Mouse (Mus musculus) myocyte (in vitro differentiated cells): ENCODE measurements around the gene Letmd1. TPM values are rescaled to one million over a fixed set of nuclear protein-coding genes. Genes with fewer than 3 reads are reported as not detected.

Source experiments
- H3K27me3 ChIP-seq: one replicate; pipeline ENCODE4 v1.6.1; 2011; ENCODE audit not compliant: control insufficient read depth, insufficient read depth, insufficient read length
- H3K36me3 ChIP-seq: one replicate; pipeline ENCODE4 v1.6.1; 2011; ENCODE audit not compliant: control insufficient read depth, insufficient read depth
- H3K4me2 ChIP-seq: one replicate; pipeline ENCODE4 v1.6.1; 2011; ENCODE audit warnings: low read depth, control low read depth
- H3K4me3 ChIP-seq: one replicate; pipeline ENCODE4 v1.5.1; 2011; ENCODE audit warnings: mild to moderate bottlenecking, control low read depth, moderate library complexity
- H3K79me2 ChIP-seq: one replicate; pipeline ENCODE4 v1.6.1; 2011; ENCODE audit not compliant: control insufficient read depth, insufficient read depth
- H3ac ChIP-seq: one replicate; pipeline ENCODE4 v1.6.1; 2011; ENCODE audit not compliant: control insufficient read depth, insufficient read length
- CEBPB ChIP-seq: IDR thresholded peaks from 2 replicates; pipeline ENCODE4 v1.6.1; 2011; ENCODE audit warnings: mild to moderate bottlenecking, moderate library complexity; ENCODE audit not compliant: poor library complexity, insufficient read depth, severe bottlenecking
- E2F4 ChIP-seq: IDR thresholded peaks from one replicate; pipeline ENCODE4 v1.6.1; 2011; ENCODE audit warnings: mild to moderate bottlenecking, control low read depth, moderate library complexity; ENCODE audit not compliant: insufficient read depth
- MAX ChIP-seq: IDR thresholded peaks from one replicate; pipeline ENCODE4 v1.6.1; 2011; ENCODE audit warnings: low read depth, mild to moderate bottlenecking, control low read depth
- MYOD1 ChIP-seq, 3 experiments: IDR thresholded peaks; one replicate each; pipeline ENCODE4 v1.6.1; 2011; ENCODE audit warnings: control low read depth in 2 of 3, low read depth in 2 of 3, mild to moderate bottlenecking in 2 of 3, moderate library complexity in 1 of 3; ENCODE audit not compliant: insufficient read length in 2 of 3, control insufficient read depth in 1 of 3
- MYOG ChIP-seq, 3 experiments: IDR thresholded peaks; one replicate each; pipeline ENCODE4 v1.6.1; 2011; ENCODE audit warnings: control low read depth in 2 of 3, low read depth in 2 of 3, mild to moderate bottlenecking in 2 of 3; ENCODE audit not compliant: insufficient read length in 2 of 3, control insufficient read depth in 1 of 3, insufficient read depth in 1 of 3
- POLR2A ChIP-seq: IDR thresholded peaks from one replicate; pipeline ENCODE4 v1.6.1; 2011; ENCODE audit warnings: low read depth, mild to moderate bottlenecking, control low read depth, moderate library complexity; ENCODE audit not compliant: insufficient read length
- POLR2AphosphoS2 ChIP-seq: IDR thresholded peaks from one replicate; pipeline ENCODE4 v1.6.1; 2011; ENCODE audit warnings: low read depth, control low read depth; ENCODE audit not compliant: insufficient read length
- REST ChIP-seq: IDR thresholded peaks from one replicate; pipeline ENCODE4 v1.6.1; 2011; ENCODE audit warnings: mild to moderate bottlenecking, control low read depth, moderate library complexity; ENCODE audit not compliant: insufficient read depth, insufficient read length
- SRF ChIP-seq: IDR thresholded peaks from one replicate; pipeline ENCODE4 v1.6.1; 2011; ENCODE audit warnings: low read depth; ENCODE audit not compliant: control insufficient read depth, insufficient read length
- TCF12 ChIP-seq: IDR thresholded peaks from one replicate; pipeline ENCODE4 v1.6.1; 2011; ENCODE audit warnings: mild to moderate bottlenecking, control low read depth; ENCODE audit not compliant: poor library complexity, insufficient read depth, severe bottlenecking
- TCF3 ChIP-seq: IDR thresholded peaks from one replicate; pipeline ENCODE4 v1.6.1; 2011; ENCODE audit warnings: low read depth, control low read depth; ENCODE audit not compliant: insufficient read length
- USF1 ChIP-seq: IDR thresholded peaks from one replicate; pipeline ENCODE4 v1.6.1; 2011; ENCODE audit warnings: low read depth, mild to moderate bottlenecking, control low read depth, moderate library complexity
- polyA plus RNA-seq: library from polyadenylated mRNA; unstranded; fragments of >200 nt; fragmentation: generic; extraction: Trizol; gene quantifications from one replicate; pipeline ENCODE4 v1.2.1, GENCODE M21; 2012; ENCODE audit warnings: missing spikeins

Gene Letmd1
- polyA plus RNA-seq, 1 experiment, result 24.8 TPM

- Histone ChIP-seq H3ac (no peak overlapping the region), H3K27me3 (no peaks in the 10 kb centered on the region), H3K4me2 (no peak overlapping the region), H3K36me3 (no peaks in the 10 kb centered on the region), H3K4me3 (no peak overlapping the region), H3K79me2 (no peaks in the 10 kb centered on the region)
- TF ChIP-seq MAX (no peak), CEBPB (no peak), E2F4 (no peak), TCF3 (no peak), TCF12 (peak; percentile 36), MYOG (IDR thresholded peaks at IDR 0.05; ENCODE audit: control insufficient read depth in 1 of 3, insufficient read depth in 1 of 3, insufficient read length in 2 of 3, low read depth in 2 of 3) (peak in 1 of 3 experiments; percentile 34), POLR2A (no peak), POLR2AphosphoS2 (no peak), SRF (no peak), REST (no peak), USF1 (no peak), MYOD1 (IDR thresholded peaks at IDR 0.05; ENCODE audit: control insufficient read depth in 1 of 3, insufficient read length in 2 of 3, low read depth in 2 of 3) (peak; percentile 87 to 92 (median 87))
These were observed 40.4 kb upstream of the Letmd1 start for GRCm38 (mm10) chr15:100428296-100428905.

- Histone ChIP-seq H3K36me3 (no peaks in the 10 kb centered on the region), H3ac (no peak overlapping the region), H3K79me2 (no peaks in the 10 kb centered on the region), H3K4me2 (no peak overlapping the region), H3K4me3 (no peak overlapping the region), H3K27me3 (no peaks in the 10 kb centered on the region)
- no peak for TF ChIP-seq POLR2A
- no peak for TF ChIP-seq TCF12
- TF ChIP-seq SRF, result no peak
- TF ChIP-seq USF1, result no peak
- no peak for TF ChIP-seq CEBPB
- TF ChIP-seq MYOG (IDR thresholded peaks at IDR 0.05; ENCODE audit: control insufficient read depth in 1 of 3, insufficient read depth in 1 of 3, insufficient read length in 2 of 3, low read depth in 2 of 3), result peak; percentile 28 to 84 (median 83)
- no peak for TF ChIP-seq REST
- peak in 2 of 3 experiments; percentile 66 to 89 for TF ChIP-seq MYOD1 (IDR thresholded peaks at IDR 0.05; ENCODE audit: control insufficient read depth in 1 of 3, insufficient read length in 2 of 3, low read depth in 2 of 3)
- no peak for TF ChIP-seq POLR2AphosphoS2
- TF ChIP-seq E2F4, result no peak
- TF ChIP-seq TCF3, result peak; percentile 18
- TF ChIP-seq MAX, result no peak
These were observed 38.8 kb upstream of the Letmd1 start for GRCm38 (mm10) chr15:100429959-100430565.

GRCm38 (mm10) chr15:100433234-100433633 lies 35.6 kb upstream of the Letmd1 start:
- Histone ChIP-seq H3K27me3 (no peaks in the 10 kb centered on the region), H3ac (no peak overlapping the region), H3K4me2 (no peak overlapping the region), H3K79me2 (no peaks in the 10 kb centered on the region), H3K36me3 (no peaks in the 10 kb centered on the region), H3K4me3 (no peak overlapping the region)
- TF ChIP-seq SRF, result no peak
- no peak for TF ChIP-seq MYOG (IDR thresholded peaks at IDR 0.05; ENCODE audit: control insufficient read depth in 1 of 3, insufficient read depth in 1 of 3, insufficient read length in 2 of 3, low read depth in 2 of 3)
- no peak for TF ChIP-seq MAX

GRCm38 (mm10) chr15:100436112-100436511 lies 32.7 kb upstream of the Letmd1 start:
- H3K4me3 ChIP-seq, result no peak overlapping the region
- H3K79me2 ChIP-seq, result no peaks in the 10 kb centered on the region

More at GRCm38 (mm10) chr15:100436112-100436511, 32.7 kb upstream of the Letmd1 start:
- no peaks in the 10 kb centered on the region for H3K36me3 ChIP-seq
- TF ChIP-seq TCF3 (no peak), TCF12 (no peak), MYOG (IDR thresholded peaks at IDR 0.05; ENCODE audit: control insufficient read depth in 1 of 3, insufficient read depth in 1 of 3, insufficient read length in 2 of 3, low read depth in 2 of 3) (no peak), SRF (no peak), REST (no peak), USF1 (no peak), POLR2A (no peak), MYOD1 (IDR thresholded peaks at IDR 0.05; ENCODE audit: control insufficient read depth in 1 of 3, insufficient read length in 2 of 3, low read depth in 2 of 3) (no peak), POLR2AphosphoS2 (no peak), CEBPB (no peak), E2F4 (no peak), MAX (no peak)
- no peaks in the 10 kb centered on the region for H3K27me3 ChIP-seq
- no peak overlapping the region for H3K4me2 ChIP-seq
- no peak overlapping the region for H3ac ChIP-seq
